Mouse (Mus musculus): ENCODE results near the gene Faah. TPM values are rescaled to one million over a fixed set of nuclear protein-coding genes. Genes with fewer than 3 reads are reported as not detected.

Gene Faah
- total and polyA plus RNA-seq, 3 experiments: 10.8 to 22.2 TPM; not detected in 1

DNA sequence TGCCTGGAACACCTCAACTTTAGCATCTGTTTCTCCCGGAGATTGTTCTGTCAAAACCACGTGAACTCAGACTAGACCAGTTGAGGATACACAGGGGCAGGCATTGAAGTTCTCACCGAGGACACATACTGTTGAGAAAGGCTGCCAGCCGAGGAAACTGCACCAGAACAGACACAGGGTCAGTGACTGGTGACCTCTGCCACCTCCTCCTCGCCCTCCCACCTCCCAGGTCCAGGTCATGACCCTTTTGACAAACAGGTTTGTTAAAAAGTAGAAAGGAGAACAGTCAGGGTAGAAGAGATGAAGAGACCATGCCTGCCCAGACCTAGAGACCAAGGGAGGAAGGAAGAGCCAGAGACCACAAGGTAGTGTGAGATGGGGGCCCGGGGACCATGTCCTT is 17.1 kb downstream of the Faah start:
- no peak for DNase-seq (ENCODE audit: low read depth, low spot score)
- TF ChIP-seq USF1 (IDR thresholded peaks at IDR 0.05; ENCODE audit: low read depth, low read length): no peak
- TF ChIP-seq ZMIZ1 (IDR thresholded peaks at IDR 0.05; ENCODE audit: low read depth, low read length): no peak
- no peak for TF ChIP-seq E2F4 (IDR thresholded peaks at IDR 0.05; ENCODE audit: borderline replicate concordance, low read depth, low read length)
- TF ChIP-seq POLR2AphosphoS2 (IDR thresholded peaks at IDR 0.05; ENCODE audit: low read length): no peak
- no peak for TF ChIP-seq MAFK (IDR thresholded peaks at IDR 0.05; ENCODE audit: borderline replicate concordance, low read depth, low read length)
- TF ChIP-seq SIN3A (IDR thresholded peaks at IDR 0.05; ENCODE audit: low read length): no peak
- no peak for TF ChIP-seq RAD21 (IDR thresholded peaks at IDR 0.05; ENCODE audit: low read depth, low read length)
- TF ChIP-seq TCF12 (IDR thresholded peaks at IDR 0.05; ENCODE audit: low read depth, low read length): no peak
- no peak for TF ChIP-seq NRF1 (IDR thresholded peaks at IDR 0.05; ENCODE audit: insufficient read depth, low read depth, low read length, poor library complexity, severe bottlenecking)
- no peak for TF ChIP-seq MAZ (IDR thresholded peaks at IDR 0.05; ENCODE audit: low read depth, low read length)
- TF ChIP-seq POLR2AphosphoS5 (IDR thresholded peaks at IDR 0.05; ENCODE audit: borderline replicate concordance, low read depth, low read length): no peak
- TF ChIP-seq GABPA (IDR thresholded peaks at IDR 0.05; ENCODE audit: low read depth, low read length): no peak
- TF ChIP-seq MEF2A (IDR thresholded peaks at IDR 0.05; ENCODE audit: extremely low read depth, insufficient replicate concordance, low read depth, low read length, poor library complexity, severe bottlenecking): no peak
- Histone ChIP-seq H3K9me3 (replicated peaks; ENCODE audit: insufficient read depth, low read length) (no peaks in the 10 kb centered on the region), H3K4me3 (ENCODE audit: control insufficient read depth in 1 of 2, insufficient read depth in 1 of 2, low read depth in 2 of 2, low read length in 2 of 2) (no peak overlapping the region), H3K27ac (ENCODE audit: control insufficient read depth, low read depth, low read length) (no peak overlapping the region), H3K27me3 (ENCODE audit: control insufficient read depth in 1 of 2, insufficient read depth in 2 of 2, low read length in 2 of 2) (no peaks in the 10 kb centered on the region), H3K36me3 (ENCODE audit: control insufficient read depth in 1 of 2, insufficient read depth in 2 of 2, low read length in 2 of 2) (peaks cover 0 to 10% of the 10 kb centered on the region in 2 experiments; a peak in 2 of 4 replicates), H3K9ac (ENCODE audit: control insufficient read depth, low read depth, low read length, poor library complexity, severe bottlenecking) (no peak overlapping the region), H3K79me2 (ENCODE audit: control insufficient read depth, insufficient read depth, low read length, poor library complexity) (no peaks in the 10 kb centered on the region), H3K4me1 (ENCODE audit: control insufficient read depth in 1 of 2, insufficient read depth in 2 of 2, low read length in 2 of 2) (peaks cover 0 to 10% of the 10 kb centered on the region in 2 experiments; a peak in 3 of 4 replicates)

DNA sequence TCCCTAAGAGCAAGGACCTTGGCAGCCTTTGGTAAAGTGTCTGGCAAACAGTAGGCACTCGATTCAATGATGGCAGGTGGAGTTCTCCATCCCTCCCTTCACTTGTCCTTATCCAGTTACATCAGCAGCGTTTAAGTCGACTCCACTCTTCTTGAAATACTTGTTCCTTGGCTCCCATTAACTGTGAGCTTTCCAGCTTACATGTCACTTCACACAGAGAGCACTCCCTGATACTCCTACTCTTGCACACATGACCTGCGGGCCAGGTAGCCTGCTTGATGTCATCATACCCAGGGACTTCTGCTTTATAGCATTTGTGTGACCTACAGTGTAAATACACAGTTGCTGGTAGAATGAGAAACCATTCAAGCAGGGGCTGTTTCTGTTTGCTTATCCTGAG is 21.0 kb downstream of the Faah start:
- Histone ChIP-seq H3K9me3 (replicated peaks; ENCODE audit: insufficient read depth, low read length) (no peaks in the 10 kb centered on the region), H3K79me2 (ENCODE audit: control insufficient read depth, insufficient read depth, low read length, poor library complexity) (no peaks in the 10 kb centered on the region), H3K27ac (ENCODE audit: control insufficient read depth, low read depth, low read length) (no peak overlapping the region), H3K9ac (ENCODE audit: control insufficient read depth, low read depth, low read length, poor library complexity, severe bottlenecking) (no peak overlapping the region), H3K4me1 (ENCODE audit: control insufficient read depth in 1 of 2, insufficient read depth in 2 of 2, low read length in 2 of 2) (peaks cover 0 to 7% of the 10 kb centered on the region in 2 experiments; a peak in 3 of 4 replicates), H3K27me3 (ENCODE audit: control insufficient read depth in 1 of 2, insufficient read depth in 2 of 2, low read length in 2 of 2) (no peaks in the 10 kb centered on the region), H3K4me3 (ENCODE audit: control insufficient read depth in 1 of 2, insufficient read depth in 1 of 2, low read depth in 2 of 2, low read length in 2 of 2) (no peak overlapping the region), H3K36me3 (ENCODE audit: control insufficient read depth in 1 of 2, insufficient read depth in 2 of 2, low read length in 2 of 2) (peaks cover 0 to 7% of the 10 kb centered on the region in 2 experiments; a peak in 2 of 4 replicates)
- DNase-seq (ENCODE audit: low read depth, low spot score): no peak
- no peak for TF ChIP-seq MAX (IDR thresholded peaks at IDR 0.05; ENCODE audit: low read length)
- no peak for TF ChIP-seq MAZ (IDR thresholded peaks at IDR 0.05; ENCODE audit: low read depth, low read length)
- no peak for TF ChIP-seq CTCF (IDR thresholded peaks at IDR 0.05 in 2 of 3, conservative IDR thresholded peaks at IDR 0.05 in 1 of 3; ENCODE audit: control insufficient read depth in 1 of 3, insufficient read depth in 1 of 3, low read depth in 2 of 3, low read length in 3 of 3, poor library complexity in 1 of 3, severe bottlenecking in 1 of 3)
- no peak for TF ChIP-seq USF2 (IDR thresholded peaks at IDR 0.05; ENCODE audit: borderline replicate concordance in 1 of 2, insufficient read depth in 1 of 2, low read depth in 1 of 2, low read length in 2 of 2)
- no peak for TF ChIP-seq HCFC1 (IDR thresholded peaks at IDR 0.05; ENCODE audit: low read depth, low read length)
- TF ChIP-seq EP300 (IDR thresholded peaks at IDR 0.05; ENCODE audit: low read depth in 1 of 2, low read length in 2 of 2): no peak
- TF ChIP-seq SMC3 (IDR thresholded peaks at IDR 0.05; ENCODE audit: low read depth, low read length): no peak
- no peak for TF ChIP-seq MEF2A (IDR thresholded peaks at IDR 0.05; ENCODE audit: extremely low read depth, insufficient replicate concordance, low read depth, low read length, poor library complexity, severe bottlenecking)
- no peak for TF ChIP-seq KAT2A (conservative IDR thresholded peaks at IDR 0.05; ENCODE audit: low read depth, low read length)
- no peak for TF ChIP-seq ETS1 (IDR thresholded peaks at IDR 0.05; ENCODE audit: low read depth, low read length)
- no peak for TF ChIP-seq NELFE (IDR thresholded peaks at IDR 0.05; ENCODE audit: low read depth, low read length)
- no peak for TF ChIP-seq ZC3H11A (IDR thresholded peaks at IDR 0.05; ENCODE audit: low read depth, low read length)
- TF ChIP-seq NRF1 (IDR thresholded peaks at IDR 0.05; ENCODE audit: insufficient read depth, low read depth, low read length, poor library complexity, severe bottlenecking): no peak
- TF ChIP-seq RCOR1 (IDR thresholded peaks at IDR 0.05; ENCODE audit: low read depth, low read length): no peak
- TF ChIP-seq ZMIZ1 (IDR thresholded peaks at IDR 0.05; ENCODE audit: low read depth, low read length): no peak
- no peak for TF ChIP-seq MAFK (IDR thresholded peaks at IDR 0.05; ENCODE audit: borderline replicate concordance, low read depth, low read length)
- no peak for TF ChIP-seq ZKSCAN1 (IDR thresholded peaks at IDR 0.05; ENCODE audit: low read depth, low read length)
- TF ChIP-seq SIN3A (IDR thresholded peaks at IDR 0.05; ENCODE audit: low read length): no peak
- no peak for TF ChIP-seq RAD21 (IDR thresholded peaks at IDR 0.05; ENCODE audit: low read depth, low read length)
- no peak for TF ChIP-seq ELF1 (IDR thresholded peaks at IDR 0.05; ENCODE audit: low read depth, low read length)
